Mouse (Mus musculus) fat pad, adult 2 months (tissue): ENCODE data around the gene Mark1.

Source experiments
- DNase-seq: peaks from one replicate; pipeline ENCODE4 v3.0.0-alpha.2; 2011; ENCODE audit warnings: low read depth, low spot score; ENCODE audit errors: extremely low read depth

The Mark1 gene

DNA sequence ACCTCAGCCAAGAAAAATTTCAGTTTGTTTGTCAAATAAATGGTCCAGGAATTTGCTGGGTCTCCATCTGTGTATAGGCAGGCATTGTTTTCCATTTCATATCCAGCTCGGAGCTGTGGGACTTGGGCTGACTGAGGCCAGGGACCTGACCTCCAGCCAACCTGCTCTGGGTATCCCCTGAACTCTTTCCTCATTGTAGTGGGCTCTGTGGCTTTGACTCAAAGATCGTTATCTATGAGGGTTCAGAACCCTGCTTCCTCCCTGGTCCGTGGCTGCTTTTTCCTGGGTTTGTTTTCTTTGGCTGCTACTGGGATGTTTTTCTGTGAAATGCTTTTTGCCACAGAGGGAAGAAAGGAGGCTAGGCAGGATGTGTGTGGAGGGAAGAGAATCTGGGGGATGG, 145.4 kb downstream of the Mark1 start:
- no peak for DNase-seq

DNA sequence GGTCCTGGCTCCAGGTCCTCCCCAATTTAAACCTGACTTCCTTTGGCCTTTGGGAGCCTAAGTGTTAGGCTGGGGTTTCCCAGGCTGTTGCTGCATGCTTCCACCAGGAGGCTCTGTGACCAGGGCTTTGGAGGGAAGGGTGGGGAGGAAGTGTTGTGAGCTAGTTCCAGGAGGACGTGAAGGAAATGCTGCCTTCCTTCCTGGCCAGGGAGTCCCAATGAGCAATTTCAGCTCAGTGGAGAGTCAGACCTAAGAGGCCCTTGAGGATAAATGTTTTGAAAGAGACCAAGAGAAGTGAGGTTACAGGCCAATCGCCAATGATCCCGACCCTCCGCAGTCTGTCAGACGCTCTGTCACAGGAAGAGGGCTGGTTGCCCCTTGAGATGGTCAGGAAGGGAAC, 146.0 kb downstream of the Mark1 start:
- DNase-seq = no peak

- no peak for DNase-seq
Measured at GRCm38 (mm10) chr1:184851741-184852618, 147.4 kb downstream of the Mark1 start.

DNA sequence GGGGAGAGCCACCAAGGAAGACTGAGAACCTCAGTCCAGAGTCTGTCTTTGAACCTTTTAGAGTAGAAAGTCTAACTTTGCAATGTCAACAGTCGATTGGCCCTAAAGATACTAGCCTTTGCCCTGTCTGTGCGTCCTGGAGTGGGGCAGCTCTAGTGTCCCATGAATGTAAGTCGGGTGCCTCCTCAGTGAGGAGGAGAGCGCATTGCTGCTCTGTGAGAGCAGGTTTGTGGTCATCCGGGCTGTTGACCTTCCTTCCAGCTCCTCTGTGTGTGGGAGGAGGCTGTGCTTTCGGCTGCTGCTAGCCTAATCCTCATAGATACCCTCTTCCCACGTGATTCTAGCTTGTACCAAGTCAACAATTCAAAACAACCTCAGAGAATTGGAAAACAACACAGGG, 148.2 kb downstream of the Mark1 start:
- no peak for DNase-seq

DNA sequence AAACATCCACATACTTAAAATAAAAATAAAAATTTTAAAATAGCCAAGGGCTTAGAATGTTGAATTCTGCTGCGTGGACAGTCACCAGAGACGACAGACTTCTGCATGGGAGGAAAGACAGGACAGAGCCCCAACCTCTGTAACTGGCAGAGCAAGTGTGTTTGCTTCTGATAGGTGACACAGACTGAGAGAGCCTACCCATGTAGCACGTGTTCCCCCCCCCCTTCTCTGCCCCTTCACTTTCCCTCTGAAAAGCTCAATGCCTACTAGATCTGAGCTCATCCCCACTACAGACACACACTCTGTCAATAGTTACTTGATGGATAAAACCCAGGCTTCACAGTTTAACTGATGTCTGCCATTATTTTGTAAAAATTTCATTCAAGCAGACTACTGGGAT, 152.4 kb downstream of the Mark1 start:
- no peak for DNase-seq
